ENCODE assay signal across 17 mouse cellular contexts in the genomic region with DNA sequence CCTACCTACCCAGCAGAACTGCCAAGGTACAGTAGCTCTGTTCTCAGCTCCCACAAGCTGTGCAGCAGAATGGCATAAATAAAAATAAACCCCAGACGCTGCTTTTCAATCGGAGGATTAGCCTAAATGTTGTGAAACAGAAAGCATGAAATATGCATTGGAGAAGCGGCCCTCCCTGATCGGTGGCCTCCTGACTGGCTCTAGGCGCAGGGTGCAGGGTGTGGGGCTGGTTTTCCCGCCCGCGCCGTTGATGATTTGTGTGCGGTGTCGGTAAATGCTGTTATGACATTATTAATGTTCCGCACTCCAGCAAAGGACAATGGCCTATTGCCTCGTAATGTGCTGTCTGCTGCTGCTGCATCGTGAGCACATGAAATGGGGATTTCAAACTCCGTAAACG. TPM values are rescaled to one million over a fixed set of nuclear protein-coding genes. Genes with fewer than 3 reads are reported as not detected.
DNase-seq lines count a peak whose midpoint lies in the region; ATAC-seq and TF ChIP-seq lines count a peak whose summit lies in the region.
"Had no signal": no experiment of that assay in that cellular context is flagged by ENCODE, and none has a peak within 500 bp of the region (broad histone marks: within the 10 kb centered on the region; RNA-seq: fewer than 3 reads in every experiment).

No protein-coding gene starts in this region.

- H3K4me1 ChIP-seq in hindbrain, embryonic 11.5 days (replicated peaks; ENCODE audit: control insufficient read depth, insufficient read depth, low read length), result peaks cover 6% of the 10 kb centered on the region; the same call in 1 of the 2 replicates
- H3K4me1 ChIP-seq in hindbrain, embryonic 10.5 days (replicated peaks), result peaks cover 16% of the 10 kb centered on the region
- no peaks in the 10 kb centered on the region for H3K4me1 ChIP-seq in stomach, embryonic 16.5 days (ENCODE audit: control insufficient read depth, insufficient read depth, low read length)
- no peaks in the 10 kb centered on the region; the same call in 1 of the 2 replicates for H3K4me1 ChIP-seq in stomach, postnatal 0 days (replicated peaks; ENCODE audit: control insufficient read depth, insufficient read depth)
- peaks cover 27% of the 10 kb centered on the region for H3K4me1 ChIP-seq in midbrain, embryonic 12.5 days

- no peak overlapping the region for H3K4me3 ChIP-seq in hindbrain, embryonic 11.5 days (ENCODE audit: low read depth, low read length)
- H3K4me3 ChIP-seq in hindbrain, embryonic 10.5 days, result no peak overlapping the region
- no peak overlapping the region for H3K4me3 ChIP-seq in stomach, embryonic 16.5 days (replicated peaks; ENCODE audit: low read length)
- H3K4me3 ChIP-seq in stomach, postnatal 0 days (ENCODE audit: low read depth, low read length), result no peak overlapping the region
- H3K4me3 ChIP-seq in midbrain, embryonic 12.5 days, result no peak overlapping the region
- H3K4me3 ChIP-seq: heart, embryonic 10.5 days had no signal

- no peak for DNase-seq in hindbrain, embryonic 11.5 days (ENCODE audit: low spot score)
- DNase-seq in hindbrain, embryonic 10.5 days (ENCODE audit: low spot score), result no peak
- no peak for DNase-seq in stomach, postnatal 0 days (ENCODE audit: low spot score)
- DNase-seq in heart, postnatal 36 days, result no peak
- DNase-seq in ovary, adult 18-20 months (ENCODE audit: low spot score), result no peak
- DNase-seq in retina, postnatal 1 day, result no peak
- DNase-seq: adrenal gland, adult 2 months; cerebellum, adult 9-11 months; gastrocnemius, postnatal 10 days; kidney, adult 2 months; liver, postnatal 0 days; lung, postnatal 4 days had no signal

- H3K4me2 ChIP-seq in hindbrain, embryonic 11.5 days (replicated peaks; ENCODE audit: low read depth, low read length), result no peak overlapping the region
- H3K4me2 ChIP-seq in stomach, embryonic 16.5 days (ENCODE audit: low read depth, low read length), result 0 out of 2 replicates have a peak overlapping the region, but pooled peaks have one; percentile 15
- H3K4me2 ChIP-seq in stomach, postnatal 0 days (replicated peaks; ENCODE audit: low read depth), result no peak overlapping the region
- no peak overlapping the region for H3K4me2 ChIP-seq in midbrain, embryonic 12.5 days (replicated peaks)

- no peak for TF ChIP-seq EP300 in stomach, postnatal 0 days (optimal IDR thresholded peaks at IDR 0.05)

- intact Hi-C loops in heart, postnatal 36 days (cut with DNase I), result no loop called here

- H3K27ac ChIP-seq in hindbrain, embryonic 11.5 days (ENCODE audit: low read depth, low read length), result peak overlapping the region; percentile 31; the same call in 1 of the 2 replicates
- no peak overlapping the region for H3K27ac ChIP-seq in hindbrain, embryonic 10.5 days
- H3K27ac ChIP-seq in stomach, embryonic 16.5 days (ENCODE audit: low read length), result no peak overlapping the region
- no peak overlapping the region for H3K27ac ChIP-seq in stomach, postnatal 0 days (replicated peaks)
- peak overlapping the region; percentile 35; the same call in 1 of the 2 replicates for H3K27ac ChIP-seq in midbrain, embryonic 12.5 days (replicated peaks)
- H3K27ac ChIP-seq: heart, embryonic 10.5 days had no signal

- WGBS in hindbrain, embryonic 11.5 days, result 64% methylated on average over 16 of the region's 16 CpGs
- 86% methylated on average over 16 of the region's 16 CpGs for WGBS in hindbrain, embryonic 10.5 days
- WGBS in stomach, embryonic 16.5 days, result 38% methylated on average over 16 of the region's 16 CpGs
- WGBS in stomach, postnatal 0 days, result 28% methylated on average over 16 of the region's 16 CpGs
- 66% methylated on average over 16 of the region's 16 CpGs for WGBS in midbrain, embryonic 12.5 days

- no peak overlapping the region for H3K9ac ChIP-seq in hindbrain, embryonic 11.5 days (ENCODE audit: low read depth, low read length)
- peak overlapping the region; percentile 26; the same call in 1 of the 2 replicates for H3K9ac ChIP-seq in stomach, embryonic 16.5 days (ENCODE audit: low read length)
- no peak overlapping the region for H3K9ac ChIP-seq in stomach, postnatal 0 days (ENCODE audit: low read length)
- no peak overlapping the region for H3K9ac ChIP-seq in midbrain, embryonic 12.5 days (replicated peaks)
- H3K9ac ChIP-seq: liver, postnatal 0 days had no signal

- H3K36me3 ChIP-seq in hindbrain, embryonic 11.5 days (ENCODE audit: control insufficient read depth, insufficient read depth, low read length), result no peaks in the 10 kb centered on the region
- no peaks in the 10 kb centered on the region for H3K36me3 ChIP-seq in hindbrain, embryonic 10.5 days
- no peaks in the 10 kb centered on the region for H3K36me3 ChIP-seq in stomach, embryonic 16.5 days (ENCODE audit: control insufficient read depth, insufficient read depth, low read length)
- H3K36me3 ChIP-seq in stomach, postnatal 0 days (ENCODE audit: control insufficient read depth, insufficient read depth, low read length), result no peaks in the 10 kb centered on the region
- no peaks in the 10 kb centered on the region for H3K36me3 ChIP-seq in midbrain, embryonic 12.5 days
- H3K36me3 ChIP-seq: heart, embryonic 10.5 days had no signal

- H3K9me3 ChIP-seq in hindbrain, embryonic 11.5 days (ENCODE audit: control insufficient read depth, low read length), result no peaks in the 10 kb centered on the region
- H3K9me3 ChIP-seq in hindbrain, embryonic 10.5 days, result no peaks in the 10 kb centered on the region
- no peaks in the 10 kb centered on the region for H3K9me3 ChIP-seq in stomach, embryonic 16.5 days (replicated peaks; ENCODE audit: control insufficient read depth, low read length)
- H3K9me3 ChIP-seq in stomach, postnatal 0 days (ENCODE audit: control insufficient read depth, low read length), result no peaks in the 10 kb centered on the region
- no peaks in the 10 kb centered on the region for H3K9me3 ChIP-seq in midbrain, embryonic 12.5 days
- H3K9me3 ChIP-seq: heart, embryonic 10.5 days had no signal

- peaks cover 9% of the 10 kb centered on the region for H3K27me3 ChIP-seq in hindbrain, embryonic 11.5 days (ENCODE audit: control insufficient read depth, insufficient read depth, low read length)
- peaks cover 36% of the 10 kb centered on the region for H3K27me3 ChIP-seq in hindbrain, embryonic 10.5 days (ENCODE audit: insufficient read depth, poor library complexity, severe bottlenecking)
- H3K27me3 ChIP-seq in stomach, embryonic 16.5 days (ENCODE audit: control insufficient read depth, insufficient read depth, low read length), result peaks cover 21% of the 10 kb centered on the region
- H3K27me3 ChIP-seq in stomach, postnatal 0 days (ENCODE audit: control insufficient read depth, insufficient read depth, low read length), result no peaks in the 10 kb centered on the region; the same call in 1 of the 2 replicates
- H3K27me3 ChIP-seq in midbrain, embryonic 12.5 days, result peaks cover 33% of the 10 kb centered on the region

- no peak for TF ChIP-seq CTCF in stomach, postnatal 0 days (IDR thresholded peaks at IDR 0.05; ENCODE audit: low read depth)

- no peak for ATAC-seq in hindbrain, embryonic 11.5 days (ENCODE audit: low FRiP score)
- no peak for ATAC-seq in stomach, embryonic 16.5 days (ENCODE audit: insufficient read depth, low FRiP score)
- no peak for ATAC-seq in stomach, postnatal 0 days (ENCODE audit: low FRiP score, low TSS enrichment)
- ATAC-seq in midbrain, embryonic 12.5 days (ENCODE audit: low FRiP score, low read depth), result no peak
- ATAC-seq: liver, postnatal 0 days had no signal

RNA-seq across cellular contexts. Expression of a gene that starts 5.1 kb away (rescaled TPM):
- polyA plus RNA-seq in hindbrain, embryonic 11.5 days (2014; fragmentation: Nextera tagmentation; extraction: Ambion mirVana), result 5.7 and 6.6 TPM in 2 replicates
- polyA plus RNA-seq in hindbrain, embryonic 10.5 days (2016; fragmentation: Nextera tagmentation; extraction: Ambion mirVana), result 6.3 and 12.8 TPM in 2 replicates
- polyA plus RNA-seq in stomach, embryonic 16.5 days (2015; fragmentation: Nextera tagmentation; extraction: Ambion mirVana), result 0.50 and 0.67 TPM in 2 replicates
- polyA plus RNA-seq in stomach, postnatal 0 days (2015; fragmentation: Nextera tagmentation; extraction: Ambion mirVana), result 0.30 and 0.57 TPM in 2 replicates
- polyA plus RNA-seq in midbrain, embryonic 12.5 days (2016; fragmentation: Nextera tagmentation; extraction: Ambion mirVana), result 17.7 and 22.5 TPM in 2 replicates
- under 1 TPM in 1 of 2 experiments, not detected in 1; 0.24 TPM for total RNA-seq in heart, postnatal 36 days (2021)
- total RNA-seq: hematopoietic stem cell, adult 5-6 weeks had no signal
- polyA plus RNA-seq: liver, postnatal 0 days; spleen, adult 2 months had no signal

Comparison
In these comparisons a context has a peak if more than half of its experiments do, and no peak if none do; other contexts are left out.
1. H3K27ac ChIP-seq: peak in hindbrain, embryonic 11.5 days (single experiment) and midbrain, embryonic 12.5 days (single experiment); none in hindbrain, embryonic 10.5 days (single experiment), stomach, embryonic 16.5 days (single experiment) and stomach, postnatal 0 days (single experiment).